ENCODE assay signal across 8 mouse cellular contexts in the genomic region with DNA sequence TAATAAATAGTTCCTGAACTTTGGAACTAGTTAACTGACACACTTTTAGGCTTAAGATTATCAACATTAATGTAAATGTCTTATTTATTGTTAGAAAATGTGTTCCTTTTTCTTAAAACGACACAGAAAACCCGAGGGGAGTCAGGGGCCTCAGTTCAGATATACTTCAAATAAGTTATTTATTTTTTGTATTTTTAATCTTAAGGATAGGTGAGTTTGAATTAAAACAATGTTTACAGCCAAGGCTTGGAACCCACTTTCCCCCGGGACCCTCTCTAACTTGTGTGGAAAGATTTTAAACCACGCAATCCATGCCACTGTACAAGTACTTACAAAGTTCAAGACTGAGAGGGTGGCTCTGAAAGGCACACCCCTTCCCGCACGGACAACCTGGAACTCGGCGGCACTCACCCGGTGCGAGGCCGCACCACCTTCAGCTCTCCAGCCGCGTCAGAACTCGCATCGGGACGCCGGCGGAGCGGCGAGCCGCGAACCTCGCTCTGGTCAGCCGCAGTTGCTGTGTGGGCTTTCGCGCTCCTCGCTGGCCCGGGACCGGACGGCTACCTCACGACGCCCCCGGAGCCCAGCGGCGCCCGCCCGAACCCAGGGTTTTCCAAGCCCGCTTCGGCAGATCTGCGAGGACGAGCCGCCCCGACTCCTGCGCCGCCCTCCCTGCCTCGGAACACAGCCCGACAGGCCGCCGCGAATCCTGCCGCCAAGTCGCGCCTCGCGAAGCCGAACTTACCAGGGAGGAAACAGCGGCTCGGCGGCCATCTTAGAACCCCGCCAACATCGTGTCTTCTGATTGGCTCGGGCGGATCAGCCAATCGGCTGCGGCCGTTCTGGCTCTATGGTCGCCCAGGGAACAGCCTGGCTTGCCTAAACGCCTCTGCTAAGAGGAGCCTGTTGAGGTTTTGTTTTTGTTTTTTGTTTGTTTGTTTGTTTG. TPM values are rescaled to one million over a fixed set of nuclear protein-coding genes. Genes with fewer than 3 reads are reported as not detected.
DNase-seq lines count a peak whose midpoint lies in the region; ATAC-seq lines count a peak whose summit lies in the region.

TSS of gene Fam204a (minus strand) at position 803 of the 946 bp plus-strand sequence.

- H3K4me2 ChIP-seq in hindbrain, embryonic 11.5 days (replicated peaks; ENCODE audit: low read depth, low read length), result peak within 1 kb of the TSS; percentile 40

- no peaks in the 10 kb centered on the region for H3K4me1 ChIP-seq in hindbrain, embryonic 11.5 days (replicated peaks; ENCODE audit: control insufficient read depth, insufficient read depth, low read length)

- H3K36me3 ChIP-seq in hindbrain, embryonic 11.5 days (ENCODE audit: control insufficient read depth, insufficient read depth, low read length), result no peaks in the 10 kb centered on the region

- H3K27ac ChIP-seq in hindbrain, embryonic 11.5 days (ENCODE audit: low read depth, low read length), result peak within 1 kb of the TSS; percentile 93

- peak within 1 kb of the TSS; percentile 81 for H3K4me3 ChIP-seq in hindbrain, embryonic 11.5 days (ENCODE audit: low read depth, low read length)

- H3K27me3 ChIP-seq in hindbrain, embryonic 11.5 days (ENCODE audit: control insufficient read depth, insufficient read depth, low read length), result no peaks in the 10 kb centered on the region

- under 1% methylated on average over 68 of the region's 68 CpGs for WGBS in hindbrain, embryonic 11.5 days

- peak within 1 kb of the TSS; percentile 87 for H3K9ac ChIP-seq in hindbrain, embryonic 11.5 days (ENCODE audit: low read depth, low read length)

- H3K9me3 ChIP-seq in hindbrain, embryonic 11.5 days (ENCODE audit: control insufficient read depth, low read length), result no peaks in the 10 kb centered on the region

- peak; percentile 100 for ATAC-seq in frontal cortex, adult (ENCODE audit: low TSS enrichment)
- peak; percentile 100 for ATAC-seq in hindbrain, embryonic 11.5 days (ENCODE audit: low FRiP score)

- DNase-seq in MEL-GATA-1-ER (ENCODE audit: extremely low read depth, low read depth), result peak; percentile 87
- DNase-seq in cerebellum, adult 8-10 months, result peak; percentile 97
- peak; percentile 98 for DNase-seq in hindbrain, embryonic 11.5 days (ENCODE audit: low spot score)
- peak; percentile 96 to 98 for DNase-seq in layer of hippocampus, postnatal 10 days (ENCODE audit: low spot score in 2 of 2)
- DNase-seq in lung, postnatal 10 days, result peak; percentile 97
- peak; percentile 94 for DNase-seq in ovary, postnatal 36 days (ENCODE audit: low spot score)
- DNase-seq in thymus, postnatal 25 days, result peak; percentile 96

RNA-seq across cellular contexts. Expression of gene Fam204a, which starts in this region (rescaled TPM):
- polyA plus RNA-seq in hindbrain, embryonic 11.5 days (2014; fragmentation: Nextera tagmentation; extraction: Ambion mirVana), result 79.6 and 82.8 TPM in 2 replicates
- total RNA-seq in layer of hippocampus, postnatal 10 days (2021), result 10 to 100 TPM; 35.1 to 43.2 TPM

Comparison
In these comparisons a context has a peak if more than half of its experiments do, and no peak if none do; other contexts are left out.
1. Peak in every context shown above with its lines: DNase-seq, ATAC-seq, H3K4me3 ChIP-seq and H3K27ac ChIP-seq.